Mouse (Mus musculus) heart, postnatal 0 days (tissue): ENCODE data around the gene Fyttd1.

Experiments
- CTCF ChIP-seq: IDR thresholded peaks from 2 replicates; pipeline ENCODE4 v1.5.1; 2016; ENCODE audit warnings: antibody characterized with exemption, control low read depth, low read depth
- EP300 ChIP-seq: IDR thresholded peaks from 2 replicates; pipeline ENCODE4 v1.6.1; 2016; ENCODE audit warnings: antibody characterized with exemption, low read depth

GRCm38 (mm10) chr16:32858356-32858755 is 18.9 kb upstream of the Fyttd1 start:
- TF ChIP-seq EP300: no peak
- TF ChIP-seq CTCF: no peak
